Mouse (Mus musculus) ES-Bruce4 (cell line): Measurements from ENCODE around the gene Hectd4.

ENCODE experiments used
- CTCF ChIP-seq: IDR thresholded peaks from one replicate; pipeline ENCODE4 v1.8.1; 2011; ENCODE audit warnings: low read depth, low read length
- POLR2A ChIP-seq: IDR thresholded peaks from one replicate; pipeline ENCODE4 v1.8.1; 2011; ENCODE audit warnings: low read length; ENCODE audit not compliant: insufficient read depth

GRCm38 (mm10) chr5:121226406-121226805 is 6.4 kb downstream of the Hectd4 start:
- no peak for TF ChIP-seq POLR2A
- no peak for TF ChIP-seq CTCF
